Mouse (Mus musculus): ENCODE data around the gene Egr4.

The Egr4 gene

GRCm38 (mm10) chr6:85513531-85513910 lies at the start of gene Egr4:
TSS of gene Egr4 (minus strand) at chr6:85513589.
- peak; percentile 83 for DNase-seq (ENCODE audit: inconsistent ontology term)

DNA sequence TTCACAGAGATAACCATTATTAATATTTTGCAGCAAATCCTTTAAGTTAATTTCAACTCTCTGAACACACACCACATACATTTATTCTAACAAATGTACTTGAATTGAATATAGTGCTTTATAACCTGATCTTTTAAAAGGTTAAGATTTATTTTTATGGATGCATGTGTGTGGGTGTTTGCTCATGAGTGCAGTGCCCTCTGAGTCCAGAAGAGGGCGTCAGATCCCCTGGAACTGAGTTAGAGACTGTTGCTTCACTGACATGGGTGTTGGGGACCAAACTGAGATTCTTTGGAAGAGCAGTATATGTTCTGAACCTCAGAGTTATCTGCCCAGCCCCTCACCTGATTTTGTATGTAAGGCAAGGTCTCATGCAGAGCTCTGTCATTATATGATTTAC lies 49.0 kb upstream of the Egr4 start:
- no peak for DNase-seq (ENCODE audit: inconsistent ontology term)

- DNase-seq (ENCODE audit: inconsistent ontology term) = no peak
These were observed 34.3 kb upstream of the Egr4 start for GRCm38 (mm10) chr6:85547642-85548041.

DNA sequence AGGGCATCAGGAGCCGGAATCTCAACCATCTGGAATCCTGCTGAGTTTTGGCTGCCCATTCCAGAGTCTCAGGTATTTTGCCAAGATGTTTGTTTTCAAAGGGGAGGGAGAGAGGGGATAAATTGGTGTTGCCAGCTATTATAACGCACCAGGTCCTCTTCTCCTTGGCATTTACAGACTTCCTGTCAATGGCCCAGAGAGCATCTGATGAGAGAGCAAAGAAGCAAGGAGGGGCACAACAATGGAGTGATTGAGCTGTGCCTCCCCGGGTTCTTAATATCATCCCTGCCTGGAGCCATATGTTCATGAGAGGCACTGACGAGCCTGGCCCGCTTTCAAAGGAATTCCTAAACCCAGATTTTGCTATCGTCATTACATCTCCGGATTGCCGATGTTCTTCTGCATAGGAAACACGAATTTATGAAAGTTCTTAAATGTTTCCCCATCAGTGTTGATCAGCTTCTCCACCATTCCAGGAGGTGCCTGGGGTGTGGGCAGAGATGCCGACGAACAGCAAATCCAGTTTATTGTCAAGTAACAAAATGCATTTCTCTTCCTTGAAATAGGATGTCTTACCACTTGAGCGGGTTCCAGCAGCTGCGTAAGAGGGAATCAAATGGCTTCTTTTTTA lies 31.0 kb upstream of the Egr4 start:
- peak; percentile 74 for DNase-seq (ENCODE audit: inconsistent ontology term)

DNA sequence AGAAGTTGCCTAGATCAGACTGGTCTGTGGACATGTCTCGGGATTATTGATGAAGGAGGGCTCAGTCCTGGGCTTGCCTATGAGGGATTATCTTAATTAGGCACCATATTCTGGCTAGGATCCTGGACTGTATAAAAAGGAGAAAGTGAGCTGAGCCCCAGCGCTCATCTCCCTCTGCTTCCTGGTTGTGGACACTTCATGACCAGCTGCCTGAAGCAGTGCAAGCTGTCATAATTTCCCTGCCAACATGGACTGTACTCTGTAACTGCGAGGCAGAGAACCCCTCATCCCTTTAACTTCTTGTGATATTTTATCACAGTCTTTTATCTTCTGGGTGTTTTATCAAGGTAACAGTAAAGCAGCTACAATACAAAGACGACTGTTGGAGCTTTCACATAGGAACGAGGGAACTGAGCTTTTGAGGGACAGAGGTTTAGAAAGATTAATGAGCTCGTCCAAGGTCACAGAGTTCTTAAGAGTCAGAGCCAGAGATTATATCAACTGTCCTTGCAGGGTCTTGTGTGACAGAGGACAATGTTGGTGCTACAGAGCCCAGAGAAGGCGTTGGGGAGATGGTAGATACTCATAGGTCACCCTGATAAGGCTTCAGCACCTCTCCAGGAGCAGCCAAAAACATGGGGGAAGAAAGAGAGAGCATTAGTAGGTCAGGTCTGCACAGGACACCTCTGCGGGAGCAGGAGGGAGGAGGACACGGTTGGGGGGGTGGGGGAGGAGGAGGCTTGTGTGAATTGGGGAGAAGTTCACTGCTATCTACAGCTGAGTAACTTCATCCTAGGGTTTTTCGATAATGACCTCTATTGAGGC lies 30.2 kb upstream of the Egr4 start:
- DNase-seq (ENCODE audit: inconsistent ontology term) = no peak

GRCm38 (mm10) chr6:85522825-85523224 lies 9.4 kb upstream of the Egr4 start:
- DNase-seq (ENCODE audit: inconsistent ontology term) = no peak

GRCm38 (mm10) chr6:85522026-85522425 lies 8.6 kb upstream of the Egr4 start:
- no peak for DNase-seq (ENCODE audit: inconsistent ontology term)

- peak; percentile 26 for DNase-seq (ENCODE audit: inconsistent ontology term)
These were observed 4.8 kb upstream of the Egr4 start for GRCm38 (mm10) chr6:85518091-85518693.

GRCm38 (mm10) chr6:85515941-85516340 lies 2.6 kb upstream of the Egr4 start:
- DNase-seq (ENCODE audit: inconsistent ontology term) = no peak

DNA sequence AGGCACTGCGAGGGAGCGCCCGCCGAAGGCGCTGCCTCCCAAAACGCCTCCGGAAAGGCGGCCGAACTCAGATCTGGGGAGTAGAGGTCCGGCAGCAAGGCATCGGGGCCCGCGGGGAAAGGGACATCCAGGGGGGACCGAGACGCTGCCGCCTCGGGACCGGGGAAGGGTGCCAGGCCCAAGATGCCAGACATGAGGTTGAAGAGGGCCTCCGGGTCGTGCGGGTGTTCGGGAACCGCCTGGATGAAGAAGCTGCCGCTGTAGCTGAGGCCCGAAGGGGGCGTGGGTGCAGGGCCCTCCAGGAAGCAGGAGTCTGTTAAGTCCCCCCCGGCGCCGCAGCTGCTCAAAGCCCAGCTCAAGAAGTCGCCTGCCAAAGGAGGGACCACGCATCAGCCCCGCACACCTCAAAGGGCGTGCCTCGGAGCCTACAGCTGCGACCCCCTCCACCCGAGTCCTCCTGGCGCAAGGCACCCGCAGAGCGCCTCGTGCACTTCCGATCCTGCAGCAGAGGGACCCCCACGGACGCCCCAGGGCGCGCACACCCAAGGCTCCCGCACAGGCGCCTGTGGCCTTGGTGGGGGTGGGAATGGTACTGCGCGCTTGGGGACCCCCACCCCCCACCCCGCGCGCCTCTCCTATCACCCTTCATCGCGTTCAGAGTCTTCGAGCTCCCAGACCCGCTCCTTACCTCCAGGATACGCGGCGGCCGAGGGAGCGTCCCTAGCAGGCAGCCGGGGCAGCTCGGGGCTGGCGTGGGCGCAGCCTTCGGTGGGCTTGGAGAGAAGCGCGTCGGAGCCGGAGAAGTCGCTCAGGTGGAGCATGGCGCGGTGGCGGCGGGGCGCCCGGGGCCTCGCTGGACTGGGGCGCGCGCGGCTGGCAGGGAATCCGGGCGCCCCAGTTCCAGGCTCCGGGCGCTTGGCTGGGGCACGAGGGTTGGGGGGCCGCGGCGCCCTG lies 535 bp downstream of the Egr4 start:
- peak; percentile 7 for DNase-seq (ENCODE audit: inconsistent ontology term)

- no peak for DNase-seq (ENCODE audit: inconsistent ontology term)
These were observed 1.3 kb downstream of the Egr4 start for GRCm38 (mm10) chr6:85512056-85512440.

- DNase-seq (ENCODE audit: inconsistent ontology term) = peak; percentile 74
These were observed 1.9 kb downstream of the Egr4 start for GRCm38 (mm10) chr6:85511286-85512055.

DNA sequence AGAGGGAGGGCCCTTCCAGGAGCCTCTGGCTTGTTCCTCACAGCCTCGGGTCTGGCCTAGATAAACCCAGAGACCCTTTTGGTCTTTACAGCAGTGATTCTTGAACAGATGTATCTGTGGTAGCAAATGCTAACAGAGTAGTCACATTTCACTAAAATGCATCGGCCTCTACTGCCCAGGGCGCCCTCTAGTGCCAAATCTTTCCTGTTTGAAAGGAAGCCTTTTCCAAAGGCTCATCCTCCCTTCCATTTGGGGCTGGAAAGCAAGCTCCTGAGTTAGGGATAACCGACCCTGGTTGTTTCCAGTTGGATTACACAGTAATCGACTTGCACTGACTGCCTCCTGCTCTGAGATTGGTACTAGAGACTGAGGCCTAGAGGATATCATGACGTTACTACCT lies 2.9 kb downstream of the Egr4 start:
- peak; percentile 15 for DNase-seq (ENCODE audit: inconsistent ontology term)

DNA sequence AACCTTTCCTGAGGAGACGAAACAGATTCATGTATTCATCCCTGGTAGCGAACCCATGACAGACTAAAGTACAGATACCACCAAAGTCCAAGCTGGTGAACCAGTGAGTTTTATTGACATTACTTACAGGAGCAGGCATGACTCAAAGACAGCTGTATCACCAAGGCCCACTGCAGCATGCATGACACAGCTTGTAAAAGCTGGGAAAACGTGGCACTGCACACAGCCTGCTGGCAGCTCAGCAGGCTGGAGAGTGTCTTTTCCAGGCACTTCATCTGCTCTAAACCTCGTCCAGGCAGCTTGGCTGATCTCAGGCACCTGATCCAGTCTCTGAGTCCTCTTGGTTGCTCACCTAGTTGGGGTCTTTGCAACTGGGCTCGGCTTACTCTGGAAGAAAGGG lies 4.8 kb downstream of the Egr4 start:
- no peak for DNase-seq (ENCODE audit: inconsistent ontology term)

- DNase-seq (ENCODE audit: inconsistent ontology term) = no peak
These were observed 8.5 kb downstream of the Egr4 start for GRCm38 (mm10) chr6:85504908-85505307.

DNA sequence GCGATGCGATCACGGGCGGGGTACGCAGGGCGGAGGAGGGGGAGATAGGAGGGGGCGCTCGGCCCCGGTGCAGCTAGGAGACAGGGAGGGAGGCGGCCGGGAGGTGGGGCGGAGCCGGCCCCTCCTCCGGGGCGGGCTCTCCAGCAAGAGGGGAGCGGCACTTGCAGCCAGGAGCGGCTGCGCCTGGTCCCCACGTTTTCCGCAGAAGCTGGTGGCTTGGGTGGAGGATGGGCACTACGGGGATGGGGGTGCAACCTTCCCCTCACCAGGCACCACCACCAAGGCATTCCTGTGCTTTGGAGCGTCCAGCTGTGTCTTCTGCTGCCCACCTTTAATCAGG lies 10.5 kb downstream of the Egr4 start, which contains the start of gene Fbxo41:
Fbxo41 (minus strand) TSS at position 84 of the 340 bp plus-strand sequence.
- peak; percentile 46 for DNase-seq (ENCODE audit: inconsistent ontology term)

GRCm38 (mm10) chr6:85502103-85502910 lies 11.1 kb downstream of the Egr4 start:
- no peak for DNase-seq (ENCODE audit: inconsistent ontology term)

DNA sequence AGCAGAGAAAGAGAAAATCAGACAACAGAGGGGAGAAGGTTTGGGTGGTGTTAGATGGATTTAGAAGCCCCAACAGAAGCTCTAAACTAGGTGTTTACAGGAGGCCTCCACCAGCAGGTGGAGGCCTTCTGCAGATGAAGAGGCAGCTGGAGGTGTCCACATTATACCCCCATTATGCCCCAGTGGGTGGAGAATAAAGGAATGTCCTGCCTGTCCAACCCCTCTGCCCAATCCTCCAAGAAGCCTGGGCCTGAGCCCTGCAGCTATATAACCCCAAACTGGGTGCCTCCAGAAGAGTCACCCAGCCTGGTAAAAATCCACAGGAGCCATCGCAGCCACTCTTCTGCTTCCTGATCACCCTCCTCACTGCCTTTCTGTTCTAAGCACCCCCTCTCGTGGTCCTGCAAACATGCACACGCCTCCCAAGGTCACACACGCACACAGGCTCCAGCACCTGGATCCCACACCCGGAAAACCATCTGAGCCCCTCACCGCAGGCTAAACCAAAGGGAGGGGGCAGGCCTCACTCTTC lies 11.8 kb downstream of the Egr4 start:
- no peak for DNase-seq (ENCODE audit: inconsistent ontology term)

GRCm38 (mm10) chr6:85500416-85500815 lies 13.0 kb downstream of the Egr4 start:
- no peak for DNase-seq (ENCODE audit: inconsistent ontology term)

- DNase-seq (ENCODE audit: inconsistent ontology term) = no peak
These were observed 15.2 kb downstream of the Egr4 start for GRCm38 (mm10) chr6:85498147-85498546.
